Mouse (Mus musculus) bone marrow, adult 2 months (tissue): ENCODE measurements around the gene Adgrb3.

Source experiments
- CTCF ChIP-seq: fragments of 200-500 bp; IDR thresholded peaks from 2 replicates; pipeline ENCODE4 v1.5.1; 2011; ENCODE audit warnings: low read length, control low read depth; ENCODE audit not compliant: control insufficient read depth, insufficient read depth
- POLR2A ChIP-seq: fragments of 200-500 bp; IDR thresholded peaks from 2 replicates; pipeline ENCODE4 v1.6.1; 2011; ENCODE audit warnings: low read depth, mild to moderate bottlenecking, control low read depth, low read length, borderline replicate concordance; ENCODE audit not compliant: control insufficient read depth

DNA sequence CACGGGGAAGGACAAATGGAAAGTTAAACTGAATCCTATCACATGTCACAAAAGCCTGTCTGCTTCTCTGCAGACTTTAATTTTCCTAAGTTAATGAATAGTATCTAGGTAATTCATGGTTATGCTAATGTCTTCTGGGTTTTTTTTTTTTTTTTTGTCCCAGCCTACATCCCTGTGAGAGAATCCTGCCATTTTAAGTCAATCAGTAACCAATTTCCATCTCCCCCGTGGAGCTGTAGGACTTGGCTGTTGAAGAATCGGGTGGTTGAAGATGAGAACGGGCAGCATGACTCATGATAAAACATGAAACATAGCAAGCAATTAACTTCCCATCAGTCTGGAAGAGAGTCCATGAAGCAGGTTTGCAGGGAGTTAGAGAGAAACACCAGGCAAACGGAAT lies 753.6 kb downstream of the Adgrb3 start:
- TF ChIP-seq CTCF (no peak), POLR2A (no peak)
